Mouse (Mus musculus): ENCODE results near the gene Fbxo45.
A peak's percentile ranks its signal among the peaks of the same experiment; 100 is the strongest.
"Not testable (repeated sequence)": the region's sequence is repeated elsewhere in the genome, so short reads cannot be mapped to it uniquely, and the experiment has no call there.

Fbxo45 gene

GRCm38 (mm10) chr16:32246952-32247370 is at the start of gene Fbxo45, which contains the start of gene Wdr53:
Gene Fbxo45, minus strand, starts transcription at chr16:32247158.
Gene Wdr53, plus strand, starts transcription at chr16:32247227.
- DNase-seq, result peak; percentile 98

GRCm38 (mm10) chr16:32291821-32292220 is 44.9 kb upstream of the Fbxo45 start:
- DNase-seq, result no peak

- DNase-seq, result no peak
Measured at GRCm38 (mm10) chr16:32282608-32283007, 35.6 kb upstream of the Fbxo45 start.

GRCm38 (mm10) chr16:32280211-32280610 is 33.3 kb upstream of the Fbxo45 start:
- DNase-seq, result peak in 1 of 2 experiments; percentile 4

GRCm38 (mm10) chr16:32278396-32278795 is 31.4 kb upstream of the Fbxo45 start:
- no peak for DNase-seq

GRCm38 (mm10) chr16:32277308-32278256 is 30.6 kb upstream of the Fbxo45 start, which contains the start of gene Rnf168:
Gene Rnf168, plus strand, starts transcription at chr16:32277459.
- peak; percentile 93 to 95 for DNase-seq

GRCm38 (mm10) chr16:32275830-32276229 is 28.9 kb upstream of the Fbxo45 start:
- no peak for DNase-seq

- no peak for DNase-seq
Measured at GRCm38 (mm10) chr16:32275041-32275440, 28.1 kb upstream of the Fbxo45 start.

GRCm38 (mm10) chr16:32273338-32273737 is 26.4 kb upstream of the Fbxo45 start:
- peak; percentile 32 to 51 for DNase-seq

GRCm38 (mm10) chr16:32271291-32271690 is 24.3 kb upstream of the Fbxo45 start, which contains the start of gene Smco1:
Gene Smco1, plus strand, starts transcription at chr16:32271468.
- no peak for DNase-seq

- peak; percentile 20 to 33 for DNase-seq
Measured at GRCm38 (mm10) chr16:32264225-32264624, 17.3 kb upstream of the Fbxo45 start.

GRCm38 (mm10) chr16:32246351-32246791 is 587 bp downstream of the Fbxo45 start:
- peak; percentile 56 to 72 for DNase-seq

- DNase-seq, result no peak
Measured at GRCm38 (mm10) chr16:32243901-32244300, 3.1 kb downstream of the Fbxo45 start.

GRCm38 (mm10) chr16:32239428-32240312 is 7.3 kb downstream of the Fbxo45 start:
- no peak for DNase-seq

GRCm38 (mm10) chr16:32237930-32238680 is 8.9 kb downstream of the Fbxo45 start:
- peak in 1 of 2 experiments; percentile 4 for DNase-seq

GRCm38 (mm10) chr16:32232050-32232449 is 14.9 kb downstream of the Fbxo45 start:
- DNase-seq, result not testable (repeated sequence)

GRCm38 (mm10) chr16:32222399-32222798 is 24.6 kb downstream of the Fbxo45 start:
- no peak for DNase-seq

GRCm38 (mm10) chr16:32221803-32222202 is 25.2 kb downstream of the Fbxo45 start:
- no peak for DNase-seq

- no peak for DNase-seq
Measured at GRCm38 (mm10) chr16:32214804-32215576, 32.0 kb downstream of the Fbxo45 start.

- DNase-seq, result no peak
Measured at GRCm38 (mm10) chr16:32214156-32214555, 32.8 kb downstream of the Fbxo45 start.

- DNase-seq, result peak in 1 of 2 experiments; percentile 20
Measured at GRCm38 (mm10) chr16:32204902-32205301, 42.1 kb downstream of the Fbxo45 start.
